Mouse (Mus musculus) embryonic facial prominence, embryonic 14.5 days (tissue): Measurements from ENCODE around the gene Spag8. TPM values are rescaled to one million over a fixed set of nuclear protein-coding genes. Genes with fewer than 3 reads are reported as not detected.

Experiments
- microRNA-seq: library from miRNA; unstranded; fragments of <30 nt; microRNA quantifications from one replicate; pipeline ENCODE4, GENCODE M21; 2016; ENCODE audit warnings: borderline number of aligned reads
- polyA plus RNA-seq: library from polyadenylated mRNA; unstranded; fragments of >200 nt; fragmentation: Nextera tagmentation; extraction: Ambion mirVana; gene quantifications from 2 replicates; pipeline ENCODE4 v1.2.1, GENCODE M21; 2014

Spag8 gene
- polyA plus RNA-seq, 1 experiment from 2014 or later: 4.0 TPM

Small RNAs within 50 kb of the gene (microRNA-seq; reads per million reads assigned to microRNA genes)
- not detected for gene Gm25262

Other genes starting within 250 kb of the Spag8 start
- gene Fam166b, start 224.5 kb downstream of the Spag8 start, polyA plus RNA-seq: 0.22 and 0.33 TPM in 2 replicates
- gene Tesk1, start 211.7 kb downstream of the Spag8 start, polyA plus RNA-seq: 13.2 and 14.8 TPM in 2 replicates
- gene Cd72, start 199.0 kb downstream of the Spag8 start, polyA plus RNA-seq: 2.9 and 3.9 TPM in 2 replicates
- gene Sit1, start 169.9 kb downstream of the Spag8 start, polyA plus RNA-seq: not detected in 2 replicates
- gene Ccdc107, start 160.7 kb downstream of the Spag8 start, polyA plus RNA-seq: 64.5 and 68.2 TPM in 2 replicates
- gene Arhgef39, start 153.9 kb downstream of the Spag8 start, polyA plus RNA-seq: 22.3 and 29.5 TPM in 2 replicates
- gene Car9, start 146.6 kb downstream of the Spag8 start, polyA plus RNA-seq: 0.43 and 1.1 TPM in 2 replicates
- 811 and 1,069 TPM in 2 replicates for gene Tpm2, start 129.8 kb downstream of the Spag8 start, polyA plus RNA-seq
- 79.6 and 83.0 TPM in 2 replicates for gene Creb3, start 91.3 kb downstream of the Spag8 start, polyA plus RNA-seq
- 67.8 and 70.2 TPM in 2 replicates for gene Tln1, start 90.9 kb downstream of the Spag8 start, polyA plus RNA-seq
- gene Rgp1, start 74.9 kb downstream of the Spag8 start, polyA plus RNA-seq: 25.1 and 25.7 TPM in 2 replicates
- 15.1 and 19.1 TPM in 2 replicates for gene Gba2, start 74.7 kb downstream of the Spag8 start, polyA plus RNA-seq
- 1.3 and 1.5 TPM in 2 replicates for gene Msmp, start 69.1 kb downstream of the Spag8 start, polyA plus RNA-seq
- 23.0 and 24.6 TPM in 2 replicates for gene Npr2, start 21.7 kb downstream of the Spag8 start, polyA plus RNA-seq
- gene Hint2, start 2.9 kb upstream of the Spag8 start, polyA plus RNA-seq: 80.2 and 86.2 TPM in 2 replicates
- 2.7 and 3.4 TPM in 2 replicates for gene Tmem8b, start 15.4 kb upstream of the Spag8 start, polyA plus RNA-seq
- 3.9 and 4.3 TPM in 2 replicates for gene Fam221b, start 15.6 kb upstream of the Spag8 start, polyA plus RNA-seq
- gene Olfr70, start 47.2 kb upstream of the Spag8 start, polyA plus RNA-seq: not detected in 2 replicates
- 0.10 and 0.37 TPM in 2 replicates for gene Olfr71, start 56.7 kb upstream of the Spag8 start, polyA plus RNA-seq
- gene Hrct1, start 73.6 kb upstream of the Spag8 start, polyA plus RNA-seq: 1.4 and 2.1 TPM in 2 replicates
- gene Spaar, start 76.4 kb upstream of the Spag8 start, polyA plus RNA-seq: 0.04 and 0.05 TPM in 2 replicates
- gene Olfr159, start 117.4 kb upstream of the Spag8 start, polyA plus RNA-seq: not detected in 2 replicates
- not detected in 2 replicates for gene Olfr156, start 170.3 kb upstream of the Spag8 start, polyA plus RNA-seq
- gene Olfr157, start 186.6 kb upstream of the Spag8 start, polyA plus RNA-seq: not detected in 2 replicates
- gene Olfr155, start 198.0 kb upstream of the Spag8 start, polyA plus RNA-seq: not detected in 2 replicates
- gene Reck, start 221.9 kb upstream of the Spag8 start, polyA plus RNA-seq: 42.3 and 47.3 TPM in 2 replicates